11 mouse cellular contexts compared by ENCODE assay signal in genomic region chr2:4227563-4227962, GRCm38 (mm10).
DNase-seq lines count a peak whose midpoint lies in the region; ATAC-seq and TF ChIP-seq lines count a peak whose summit lies in the region.
"Had no signal": no experiment of that assay in that cellular context is flagged by ENCODE, and none has a peak within 500 bp of the region (broad histone marks: within the 10 kb centered on the region; RNA-seq: fewer than 3 reads in every experiment).

No protein-coding gene starts in this region.

- H3K27me3 ChIP-seq in heart, embryonic 13.5 days (replicated peaks) = no peaks in the 10 kb centered on the region
- H3K27me3 ChIP-seq in lung, embryonic 16.5 days (ENCODE audit: control insufficient read depth, insufficient read depth, low read depth, low read length) = no peaks in the 10 kb centered on the region
- H3K27me3 ChIP-seq: limb, embryonic 15.5 days had no signal

- no peaks in the 10 kb centered on the region for H3K36me3 ChIP-seq in heart, embryonic 13.5 days
- H3K36me3 ChIP-seq in lung, embryonic 16.5 days (ENCODE audit: control insufficient read depth, insufficient read depth, low read length) = no peaks in the 10 kb centered on the region
- H3K36me3 ChIP-seq: limb, embryonic 15.5 days had no signal

- no peak overlapping the region for H3K4me3 ChIP-seq in heart, embryonic 13.5 days
- H3K4me3 ChIP-seq in lung, embryonic 16.5 days (ENCODE audit: low read length) = no peak overlapping the region
- H3K4me3 ChIP-seq: limb, embryonic 15.5 days had no signal

- H3K4me1 ChIP-seq in heart, embryonic 13.5 days = peaks cover 50% of the 10 kb centered on the region
- no peaks in the 10 kb centered on the region; the same call in 1 of the 2 replicates for H3K4me1 ChIP-seq in lung, embryonic 16.5 days (replicated peaks; ENCODE audit: control insufficient read depth, insufficient read depth, low read length)

- 0 out of 2 replicates have a peak, but pooled peaks cover 3% of the 10 kb centered on the region for H3K9me3 ChIP-seq in heart, embryonic 13.5 days
- H3K9me3 ChIP-seq in lung, embryonic 16.5 days (ENCODE audit: control insufficient read depth, low read length) = no peaks in the 10 kb centered on the region
- H3K9me3 ChIP-seq: limb, embryonic 15.5 days had no signal

- no peak for TF ChIP-seq CTCF in brain, embryonic 14.5 days (IDR thresholded peaks at IDR 0.05; ENCODE audit: borderline replicate concordance, extremely low read depth, insufficient read depth, insufficient read length)

- 24% methylated on average over 4 of the region's 4 CpGs for WGBS in heart, embryonic 13.5 days
- 42% methylated on average over 4 of the region's 4 CpGs for WGBS in lung, embryonic 16.5 days

- DNase-seq in kidney, adult 8-10 months = peak; percentile 7 to 13
- no peak for DNase-seq in kidney, adult 18-20 months
- DNase-seq in brain, embryonic 14.5 days (ENCODE audit: low read depth) = peak; percentile 61
- DNase-seq in thymus, postnatal 4 days = no peak
- no peak for DNase-seq in spleen, adult 18-20 months
- DNase-seq: right cerebral cortex, postnatal 4 days; thymus, postnatal 25 days had no signal

- H3K9ac ChIP-seq in heart, embryonic 13.5 days = no peak overlapping the region
- no peak overlapping the region for H3K9ac ChIP-seq in lung, embryonic 16.5 days (ENCODE audit: low read length)
- H3K9ac ChIP-seq: limb, embryonic 15.5 days had no signal

- TF ChIP-seq POLR2A in brain, embryonic 14.5 days (IDR thresholded peaks at IDR 0.05; ENCODE audit: borderline replicate concordance, extremely low read depth, insufficient read depth, insufficient read length, poor library complexity, severe bottlenecking) = no peak

- ATAC-seq in heart, embryonic 13.5 days (ENCODE audit: extremely low read depth, insufficient number of reproducible peaks, low FRiP score, low TSS enrichment) = peak; percentile 41
- ATAC-seq in lung, embryonic 16.5 days (ENCODE audit: low read depth) = peak; percentile 75
- ATAC-seq: inflammation-experienced regulatory T-cells, adult 6 months had no signal

- no peak overlapping the region for H3K4me2 ChIP-seq in heart, embryonic 13.5 days
- H3K4me2 ChIP-seq in lung, embryonic 16.5 days (ENCODE audit: low read depth, low read length) = no peak overlapping the region
- H3K4me2 ChIP-seq: limb, embryonic 15.5 days had no signal

- H3K27ac ChIP-seq in heart, embryonic 13.5 days (replicated peaks) = peak overlapping the region; percentile 60
- no peak overlapping the region for H3K27ac ChIP-seq in lung, embryonic 16.5 days (ENCODE audit: low read length)
- H3K27ac ChIP-seq: limb, embryonic 15.5 days had no signal

Comparison
In these comparisons a context has a peak if more than half of its experiments do, and no peak if none do; other contexts are left out.
1. DNase-seq: peak in kidney, adult 8-10 months (2 of 2) and brain, embryonic 14.5 days (single experiment); none in kidney, adult 18-20 months (single experiment), thymus, postnatal 4 days (single experiment) and spleen, adult 18-20 months (0 of 2).